Mouse (Mus musculus) C2C12 (cell line): Measurements from ENCODE around the gene Tmem106b.

ENCODE experiments used
- CTCF ChIP-seq: IDR thresholded peaks from one replicate; pipeline ENCODE4 v1.5.1; 2011; ENCODE audit not compliant: control insufficient read depth, insufficient read depth, insufficient read length
- MAX ChIP-seq: IDR thresholded peaks from one replicate; pipeline ENCODE4 v1.6.1; 2011; ENCODE audit warnings: mild to moderate bottlenecking, control low read depth
- MYOG ChIP-seq: IDR thresholded peaks from one replicate; pipeline ENCODE4 v1.6.1; 2011; ENCODE audit not compliant: control insufficient read depth, insufficient read length; ENCODE audit errors: extremely low read depth

DNA sequence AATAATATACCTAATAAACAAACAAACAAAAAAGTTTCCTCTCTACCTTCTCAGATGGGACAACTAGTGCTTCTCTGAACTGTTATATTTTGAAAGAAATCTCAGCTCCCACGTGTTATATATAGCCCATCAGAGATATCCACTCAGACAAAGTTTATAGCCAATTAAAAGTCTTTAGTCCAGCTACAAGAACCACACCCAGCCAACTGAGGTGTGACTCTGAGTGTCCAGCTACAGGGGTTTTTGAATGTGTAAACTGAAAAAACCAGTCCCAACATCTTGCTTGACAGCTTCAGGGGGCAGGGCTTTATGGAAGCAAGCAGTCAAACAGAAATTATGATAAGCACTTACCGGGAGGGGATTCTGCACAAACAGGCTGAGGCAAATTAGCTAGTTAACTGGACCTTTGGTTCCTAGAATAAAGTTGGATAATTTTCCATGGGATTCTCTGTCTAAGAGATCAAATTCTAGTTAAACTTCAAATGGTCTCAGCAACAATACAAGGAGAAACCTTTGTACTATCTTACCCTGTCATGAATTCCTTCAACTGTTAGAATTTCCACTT is 6.8 kb upstream of the Tmem106b start:
- TF ChIP-seq CTCF (no peak), MAX (no peak), MYOG (no peak)
